Mouse (Mus musculus): ENCODE measurements around the gene Dbp. TPM values are rescaled to one million over a fixed set of nuclear protein-coding genes. Genes with fewer than 3 reads are reported as not detected.

Dbp gene
- total RNA-seq, 2 experiments from 2014 or later = 101 to 129 TPM

GRCm38 (mm10) chr7:45710477-45711191 is 5.7 kb downstream of the Dbp start:
- DNase-seq (ENCODE audit: low spot score in 2 of 2) = no peak

- no peak for DNase-seq (ENCODE audit: low spot score in 2 of 2)
Measured at GRCm38 (mm10) chr7:45711316-45712021, 6.6 kb downstream of the Dbp start.

- DNase-seq (ENCODE audit: low spot score in 2 of 2) = peak in 1 of 2 experiments; percentile 59
Measured at GRCm38 (mm10) chr7:45712022-45712757, 7.3 kb downstream of the Dbp start.

- no peak for DNase-seq (ENCODE audit: low spot score in 2 of 2)
Measured at GRCm38 (mm10) chr7:45713396-45713795, 8.5 kb downstream of the Dbp start.

GRCm38 (mm10) chr7:45713881-45714520 is 9.1 kb downstream of the Dbp start:
- no peak for DNase-seq (ENCODE audit: low spot score in 2 of 2)

GRCm38 (mm10) chr7:45714630-45715089 is 9.8 kb downstream of the Dbp start:
- DNase-seq (ENCODE audit: low spot score in 2 of 2) = no peak

- peak; percentile 90 to 93 for DNase-seq (ENCODE audit: low spot score in 2 of 2)
Measured at GRCm38 (mm10) chr7:45715090-45715708, 10.3 kb downstream of the Dbp start, which contains the start of gene Rpl18. Rpl18 (plus strand) TSS chr7:45715457.

GRCm38 (mm10) chr7:45715741-45716459 is 11.0 kb downstream of the Dbp start:
- DNase-seq (ENCODE audit: low spot score in 2 of 2) = no peak

GRCm38 (mm10) chr7:45716460-45716857 is 11.6 kb downstream of the Dbp start:
- no peak for DNase-seq (ENCODE audit: low spot score in 2 of 2)

- peak in 1 of 2 experiments; percentile 2 for DNase-seq (ENCODE audit: low spot score in 2 of 2)
Measured at GRCm38 (mm10) chr7:45716952-45717917, 12.3 kb downstream of the Dbp start.

GRCm38 (mm10) chr7:45717918-45718297 is 13.0 kb downstream of the Dbp start, which contains the start of gene Sphk2:
Sphk2 (minus strand) TSS chr7:45718002.
- DNase-seq (ENCODE audit: low spot score in 2 of 2) = peak; percentile 93 to 96

- no peak for DNase-seq (ENCODE audit: low spot score in 2 of 2)
Measured at GRCm38 (mm10) chr7:45718331-45718730, 13.4 kb downstream of the Dbp start.

GRCm38 (mm10) chr7:45719180-45719579 is 14.3 kb downstream of the Dbp start:
- peak in 1 of 2 experiments; percentile 2 for DNase-seq (ENCODE audit: low spot score in 2 of 2)

GRCm38 (mm10) chr7:45719738-45720412 is 15.0 kb downstream of the Dbp start:
- DNase-seq (ENCODE audit: low spot score in 2 of 2) = no peak

GRCm38 (mm10) chr7:45720413-45721233 is 15.7 kb downstream of the Dbp start, which contains the start of gene Fam83e:
Fam83e (plus strand) TSS chr7:45721212.
- no peak for DNase-seq (ENCODE audit: low spot score in 2 of 2)

- DNase-seq (ENCODE audit: low spot score in 2 of 2) = no peak
Measured at GRCm38 (mm10) chr7:45721234-45721571, 16.3 kb downstream of the Dbp start.

- DNase-seq (ENCODE audit: low spot score in 2 of 2) = no peak
Measured at GRCm38 (mm10) chr7:45721642-45722347, 16.9 kb downstream of the Dbp start.
